In genomic region chr11:102855941-102856340, GRCm38 (mm10) we compare ENCODE assay signal across 30 mouse cellular contexts. TPM values are rescaled to one million over a fixed set of nuclear protein-coding genes. Genes with fewer than 3 reads are reported as not detected.
A peak's percentile ranks its signal among the peaks of the same experiment; 100 is the strongest.
DNase-seq lines count a peak whose midpoint lies in the region; ATAC-seq lines count a peak whose summit lies in the region.
"Had no signal": no experiment of that assay in that cellular context is flagged by ENCODE, and none has a peak within 500 bp of the region (broad histone marks: within the 10 kb centered on the region; RNA-seq: fewer than 3 reads in every experiment).

No protein-coding gene starts in this region.

- H3K4me2 ChIP-seq in limb, embryonic 13.5 days (replicated peaks): peak overlapping the region; percentile 23; the same call in 1 of the 2 replicates
- H3K4me2 ChIP-seq in kidney, embryonic 16.5 days (replicated peaks; ENCODE audit: low read depth, low read length): no peak overlapping the region
- H3K4me2 ChIP-seq in forebrain, embryonic 15.5 days (replicated peaks): no peak overlapping the region
- H3K4me2 ChIP-seq: forebrain, embryonic 12.5 days; heart, embryonic 11.5 days; hindbrain, embryonic 13.5 days; kidney, embryonic 15.5 days; liver, embryonic 11.5 days had no signal

- no peak overlapping the region for H3K4me3 ChIP-seq in embryonic facial prominence, embryonic 10.5 days
- H3K4me3 ChIP-seq in limb, embryonic 13.5 days: no peak overlapping the region
- no peak overlapping the region for H3K4me3 ChIP-seq in kidney, embryonic 16.5 days (ENCODE audit: low read length)
- H3K4me3 ChIP-seq in forebrain, embryonic 15.5 days: no peak overlapping the region
- H3K4me3 ChIP-seq: erythroblast, embryonic 14.5 days; forebrain, embryonic 12.5 days; hindbrain, embryonic 13.5 days; kidney, embryonic 15.5 days had no signal

- H3K36me3 ChIP-seq in embryonic facial prominence, embryonic 10.5 days (replicated peaks): peaks cover 100% of the 10 kb centered on the region
- peaks cover 95% of the 10 kb centered on the region for H3K36me3 ChIP-seq in limb, embryonic 13.5 days
- H3K36me3 ChIP-seq in kidney, embryonic 16.5 days (ENCODE audit: insufficient read depth, low read length): peaks cover 67% of the 10 kb centered on the region
- H3K36me3 ChIP-seq in forebrain, embryonic 15.5 days: peaks cover 79% of the 10 kb centered on the region

- 56% methylated on average over 6 of the region's 6 CpGs for WGBS in embryonic facial prominence, embryonic 10.5 days
- WGBS in limb, embryonic 13.5 days: 22% methylated on average over 6 of the region's 6 CpGs
- 84% methylated on average over 6 of the region's 6 CpGs for WGBS in kidney, embryonic 16.5 days
- 88% methylated on average over 6 of the region's 6 CpGs for WGBS in forebrain, embryonic 15.5 days

- DNase-seq in embryo, embryonic 11 days: peak; percentile 56
- DNase-seq in embryonic facial prominence, embryonic 10.5 days (ENCODE audit: low spot score): peak; percentile 64
- DNase-seq in forelimb bud, embryonic 11.5 days (ENCODE audit: low read depth, low spot score): peak; percentile 58
- no peak for DNase-seq in lung, postnatal 14 days
- DNase-seq: adrenal gland, postnatal 25 days; B cell, adult 2 months; cerebellum, adult 11-12 months; cerebellum, adult 9-11 months; gastrocnemius, postnatal 14 days; heart, adult 18-20 months; heart, postnatal 36 days; kidney, adult 11 months; kidney, postnatal 4 days; midbrain, embryonic 14.5 days; thymus, postnatal 4 days had no signal

- H3K27ac ChIP-seq in embryonic facial prominence, embryonic 10.5 days (replicated peaks): peak overlapping the region; percentile 57
- H3K27ac ChIP-seq in limb, embryonic 13.5 days: peak overlapping the region; percentile 15; the same call in 1 of the 2 replicates
- no peak overlapping the region for H3K27ac ChIP-seq in kidney, embryonic 16.5 days (ENCODE audit: low read length)
- H3K27ac ChIP-seq in forebrain, embryonic 15.5 days (replicated peaks): no peak overlapping the region
- H3K27ac ChIP-seq: forebrain, embryonic 12.5 days; hindbrain, embryonic 13.5 days; kidney, embryonic 15.5 days; macrophage had no signal

- ATAC-seq in limb, embryonic 13.5 days (ENCODE audit: low FRiP score, low read depth): peak; percentile 36; the same call in 1 of the 2 replicates
- no peak for ATAC-seq in kidney, embryonic 16.5 days (ENCODE audit: low FRiP score, low TSS enrichment)
- no peak for ATAC-seq in forebrain, embryonic 15.5 days (replicated peaks)
- ATAC-seq: inflammation-experienced regulatory T-cells, adult 6 months had no signal

- H3K4me1 ChIP-seq in embryonic facial prominence, embryonic 10.5 days: peaks cover 24% of the 10 kb centered on the region
- peaks cover 19% of the 10 kb centered on the region for H3K4me1 ChIP-seq in limb, embryonic 13.5 days
- no peaks in the 10 kb centered on the region for H3K4me1 ChIP-seq in kidney, embryonic 16.5 days (ENCODE audit: insufficient read depth, low read length)
- no peaks in the 10 kb centered on the region for H3K4me1 ChIP-seq in forebrain, embryonic 15.5 days
- H3K4me1 ChIP-seq: forebrain, embryonic 12.5 days; hindbrain, embryonic 13.5 days; kidney, embryonic 15.5 days had no signal

- H3K9me3 ChIP-seq in embryonic facial prominence, embryonic 10.5 days: no peaks in the 10 kb centered on the region
- H3K9me3 ChIP-seq in limb, embryonic 13.5 days: no peaks in the 10 kb centered on the region
- no peaks in the 10 kb centered on the region for H3K9me3 ChIP-seq in kidney, embryonic 16.5 days (ENCODE audit: low read length)
- H3K9me3 ChIP-seq in forebrain, embryonic 15.5 days: no peaks in the 10 kb centered on the region
- H3K9me3 ChIP-seq: forebrain, embryonic 12.5 days; hindbrain, embryonic 13.5 days; kidney, embryonic 15.5 days had no signal

- 0 out of 2 replicates have a peak overlapping the region, but pooled peaks have one; percentile 13 for H3K9ac ChIP-seq in limb, embryonic 13.5 days
- H3K9ac ChIP-seq in kidney, embryonic 16.5 days (replicated peaks; ENCODE audit: low read length): no peak overlapping the region
- no peak overlapping the region for H3K9ac ChIP-seq in forebrain, embryonic 15.5 days (replicated peaks)
- H3K9ac ChIP-seq: forebrain, embryonic 12.5 days; hindbrain, embryonic 13.5 days; kidney, embryonic 15.5 days had no signal

- no peaks in the 10 kb centered on the region for H3K27me3 ChIP-seq in embryonic facial prominence, embryonic 10.5 days (replicated peaks; ENCODE audit: low read depth, poor library complexity, severe bottlenecking)
- no peaks in the 10 kb centered on the region for H3K27me3 ChIP-seq in limb, embryonic 13.5 days
- H3K27me3 ChIP-seq in kidney, embryonic 16.5 days (ENCODE audit: insufficient read depth, low read length): no peaks in the 10 kb centered on the region
- no peaks in the 10 kb centered on the region for H3K27me3 ChIP-seq in forebrain, embryonic 15.5 days
- H3K27me3 ChIP-seq: forebrain, embryonic 12.5 days; hindbrain, embryonic 13.5 days; kidney, embryonic 15.5 days had no signal

RNA-seq across cellular contexts. Expression of gene Higd1b, which starts 20.3 kb away (rescaled TPM):
- not detected in 2 replicates for polyA plus RNA-seq in embryonic facial prominence, embryonic 10.5 days (2016; fragmentation: Nextera tagmentation; extraction: Ambion mirVana)
- not detected in 2 replicates for polyA plus RNA-seq in limb, embryonic 13.5 days (2015; fragmentation: Nextera tagmentation; extraction: Ambion mirVana)
- 0.42 and 2.5 TPM in 2 replicates for polyA plus RNA-seq in kidney, embryonic 16.5 days (2015; fragmentation: Nextera tagmentation; extraction: Ambion mirVana)
- 12.8 and 13.0 TPM in 2 replicates for polyA plus RNA-seq in forebrain, embryonic 15.5 days (2015; fragmentation: Nextera tagmentation; extraction: Ambion mirVana)
- polyA plus RNA-seq: erythroblast, embryonic 14.5 days; forebrain, embryonic 12.5 days; heart, embryonic 11.5 days; inflammation-experienced regulatory T-cells, adult 6 months; liver, embryonic 11.5 days; liver, embryonic 16.5 days; macrophage; stomach, embryonic 14.5 days had no signal

RNA-seq across cellular contexts. Expression of gene Eftud2, which starts 24.8 kb away (rescaled TPM):
- 347 and 348 TPM in 2 replicates for polyA plus RNA-seq in embryonic facial prominence, embryonic 10.5 days (2016; fragmentation: Nextera tagmentation; extraction: Ambion mirVana)
- polyA plus RNA-seq in limb, embryonic 13.5 days (2015; fragmentation: Nextera tagmentation; extraction: Ambion mirVana): 193 and 199 TPM in 2 replicates
- 222 and 236 TPM in 2 replicates for polyA plus RNA-seq in kidney, embryonic 16.5 days (2015; fragmentation: Nextera tagmentation; extraction: Ambion mirVana)
- polyA plus RNA-seq in forebrain, embryonic 15.5 days (2015; fragmentation: Nextera tagmentation; extraction: Ambion mirVana): 182 and 183 TPM in 2 replicates

RNA-seq across cellular contexts. Expression of gene Ccdc103, which starts 25.1 kb away (rescaled TPM):
- polyA plus RNA-seq in embryonic facial prominence, embryonic 10.5 days (2016; fragmentation: Nextera tagmentation; extraction: Ambion mirVana): 1.4 and 1.8 TPM in 2 replicates
- 0.93 and 1.0 TPM in 2 replicates for polyA plus RNA-seq in limb, embryonic 13.5 days (2015; fragmentation: Nextera tagmentation; extraction: Ambion mirVana)
- 1.9 and 2.1 TPM in 2 replicates for polyA plus RNA-seq in kidney, embryonic 16.5 days (2015; fragmentation: Nextera tagmentation; extraction: Ambion mirVana)
- polyA plus RNA-seq in forebrain, embryonic 15.5 days (2015; fragmentation: Nextera tagmentation; extraction: Ambion mirVana): 2.1 and 2.9 TPM in 2 replicates
- polyA plus RNA-seq: inflammation-experienced regulatory T-cells, adult 6 months; macrophage had no signal

RNA-seq across cellular contexts. Expression of gene Fam187a, which starts 29.0 kb away (rescaled TPM):
- not detected in 2 replicates for polyA plus RNA-seq in embryonic facial prominence, embryonic 10.5 days (2016; fragmentation: Nextera tagmentation; extraction: Ambion mirVana)
- polyA plus RNA-seq in limb, embryonic 13.5 days (2015; fragmentation: Nextera tagmentation; extraction: Ambion mirVana): not detected in 2 replicates
- polyA plus RNA-seq in kidney, embryonic 16.5 days (2015; fragmentation: Nextera tagmentation; extraction: Ambion mirVana): not detected in 2 replicates
- 0.11 TPM in 1 of 2 replicates, not detected in the other for polyA plus RNA-seq in forebrain, embryonic 15.5 days (2015; fragmentation: Nextera tagmentation; extraction: Ambion mirVana)
- polyA plus RNA-seq: erythroblast, embryonic 14.5 days; forebrain, embryonic 12.5 days; heart, embryonic 11.5 days; heart, embryonic 16.5 days; hindbrain, embryonic 13.5 days; inflammation-experienced regulatory T-cells, adult 6 months; kidney, embryonic 15.5 days; liver, embryonic 11.5 days; liver, embryonic 16.5 days; macrophage; midbrain, embryonic 14.5 days; stomach, embryonic 14.5 days; thymus, postnatal 0 days had no signal

RNA-seq across cellular contexts. Expression of gene Gjc1, which starts 36.4 kb away (rescaled TPM):
- 80.7 and 89.6 TPM in 2 replicates for polyA plus RNA-seq in embryonic facial prominence, embryonic 10.5 days (2016; fragmentation: Nextera tagmentation; extraction: Ambion mirVana)
- polyA plus RNA-seq in limb, embryonic 13.5 days (2015; fragmentation: Nextera tagmentation; extraction: Ambion mirVana): 75.6 and 78.1 TPM in 2 replicates
- polyA plus RNA-seq in kidney, embryonic 16.5 days (2015; fragmentation: Nextera tagmentation; extraction: Ambion mirVana): 54.5 and 55.4 TPM in 2 replicates
- polyA plus RNA-seq in forebrain, embryonic 15.5 days (2015; fragmentation: Nextera tagmentation; extraction: Ambion mirVana): 54.4 and 55.0 TPM in 2 replicates
- polyA plus RNA-seq: erythroblast, embryonic 14.5 days; inflammation-experienced regulatory T-cells, adult 6 months; macrophage had no signal

Comparison
In these comparisons a context has a peak if more than half of its experiments do, and no peak if none do; other contexts are left out.
1. H3K27ac ChIP-seq: peak in embryonic facial prominence, embryonic 10.5 days (single experiment) and limb, embryonic 13.5 days (single experiment); none in kidney, embryonic 16.5 days (single experiment) and forebrain, embryonic 15.5 days (single experiment).